Mouse (Mus musculus): Measurements from ENCODE around the gene Mapt. TPM values are rescaled to one million over a fixed set of nuclear protein-coding genes. Genes with fewer than 3 reads are reported as not detected.

Gene Mapt
- total and polyA plus RNA-seq, 3 experiments: 0.21 to 1.7 (median 0.64) TPM

DNA sequence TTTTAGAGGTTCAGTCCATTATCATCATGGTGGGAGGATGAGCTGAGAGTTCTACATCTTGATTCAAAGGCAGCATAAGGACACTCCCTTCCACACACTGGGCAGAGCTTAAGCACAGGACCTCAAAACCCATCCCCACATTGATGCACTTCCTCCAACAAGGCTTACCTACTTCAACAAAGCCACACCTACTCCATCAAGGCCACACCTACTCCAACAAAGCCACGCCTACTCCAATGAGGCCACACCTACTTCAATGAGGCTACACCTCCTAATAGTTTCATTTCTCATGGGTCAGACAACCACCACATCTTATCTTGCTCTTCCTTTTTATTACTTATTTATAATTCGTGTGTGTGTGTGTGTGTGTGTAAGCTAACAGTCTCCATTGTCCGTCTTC lies 22.1 kb upstream of the Mapt start:
- Histone ChIP-seq H3K27me3 (replicated peaks) (peaks cover 85% of the 10 kb centered on the region), H3K4me2 (ENCODE audit: insufficient read depth, low read depth, poor library complexity, severe bottlenecking) (no peak overlapping the region), H3K4me1 (ENCODE audit: control insufficient read depth in 1 of 2, insufficient read depth in 2 of 2) (no peaks in the 10 kb centered on the region; a peak in 1 of 4 replicates), H3K4me3 (replicated peaks in 1 of 3; ENCODE audit: low read depth in 2 of 3, low read length in 2 of 3, poor library complexity in 1 of 3) (no peak overlapping the region), H3K27ac (ENCODE audit: insufficient read depth, low read depth) (no peak overlapping the region), H3K9ac (ENCODE audit: insufficient read depth, low read depth) (no peak overlapping the region), H3K9me3 (replicated peaks; ENCODE audit: low read length) (peaks cover 4% of the 10 kb centered on the region), H3K79me2 (replicated peaks; ENCODE audit: control insufficient read depth, extremely low read depth, insufficient read depth, poor library complexity, severe bottlenecking) (no peaks in the 10 kb centered on the region), H3K36me3 (replicated peaks in 1 of 2; ENCODE audit: control insufficient read depth in 1 of 2, insufficient read depth in 1 of 2, low read length in 1 of 2) (no peaks in the 10 kb centered on the region)
- dilution Hi-C loops (cut with MboI; ENCODE audit: extremely low pct_ligation_motif_present, extremely low pct_unique_long_range_greater_than_20kb, low sequenced_read_pairs) (no loop called here), in situ Hi-C loops (cut with MboI; ENCODE audit: low pct_ligation_motif_present, low pct_unique_long_range_greater_than_20kb, low sequenced_read_pairs) (no loop called here)
- DNase-seq (ENCODE audit: extremely low read depth): peak; percentile 29
- TF ChIP-seq IRF4 (IDR thresholded peaks at IDR 0.05; ENCODE audit: low read depth, low read length) (no peak), ZNF384 (IDR thresholded peaks at IDR 0.05; ENCODE audit: low read depth, low read length) (no peak), ELF1 (IDR thresholded peaks at IDR 0.05; ENCODE audit: low read depth, low read length) (no peak), MYC (IDR thresholded peaks at IDR 0.05; ENCODE audit: low read depth, low read length) (no peak), MEF2A (IDR thresholded peaks at IDR 0.05; ENCODE audit: borderline replicate concordance, low read depth, low read length) (no peak)

GRCm38 (mm10) chr11:104211251-104211650 lies 19.9 kb upstream of the Mapt start:
- no peak overlapping the region for H3K4me2 ChIP-seq (ENCODE audit: insufficient read depth, low read depth, poor library complexity, severe bottlenecking)
- H3K27me3 ChIP-seq (replicated peaks): peaks cover 78% of the 10 kb centered on the region
- no peaks in the 10 kb centered on the region for H3K79me2 ChIP-seq (replicated peaks; ENCODE audit: control insufficient read depth, extremely low read depth, insufficient read depth, poor library complexity, severe bottlenecking)
- H3K4me1 ChIP-seq (ENCODE audit: control insufficient read depth in 1 of 2, insufficient read depth in 2 of 2): no peaks in the 10 kb centered on the region; a peak in 1 of 4 replicates
- dilution Hi-C loops (cut with MboI; ENCODE audit: extremely low pct_ligation_motif_present, extremely low pct_unique_long_range_greater_than_20kb, low sequenced_read_pairs): no loop called here
- H3K9ac ChIP-seq (ENCODE audit: insufficient read depth, low read depth): no peak overlapping the region
- no peak overlapping the region for H3K4me3 ChIP-seq (replicated peaks in 1 of 3; ENCODE audit: low read depth in 2 of 3, low read length in 2 of 3, poor library complexity in 1 of 3)
- H3K27ac ChIP-seq (ENCODE audit: insufficient read depth, low read depth): no peak overlapping the region
- TF ChIP-seq MXI1 (IDR thresholded peaks at IDR 0.05; ENCODE audit: low read depth, low read length) (no peak), SIN3A (IDR thresholded peaks at IDR 0.05; ENCODE audit: low read length) (no peak), POLR2A (IDR thresholded peaks at IDR 0.05; ENCODE audit: low read depth, low read length) (no peak), POLR2AphosphoS2 (IDR thresholded peaks at IDR 0.05; ENCODE audit: low read depth, low read length) (no peak), NRF1 (IDR thresholded peaks at IDR 0.05; ENCODE audit: low read depth, low read length) (no peak), PAX5 (IDR thresholded peaks at IDR 0.05; ENCODE audit: low read length) (no peak), BHLHE40 (IDR thresholded peaks at IDR 0.05; ENCODE audit: low read depth, low read length) (no peak), JUN (IDR thresholded peaks at IDR 0.05; ENCODE audit: insufficient read depth, low read depth, low read length) (no peak), USF2 (conservative IDR thresholded peaks at IDR 0.05; ENCODE audit: low read depth, low read length) (no peak), MAFK (IDR thresholded peaks at IDR 0.05; ENCODE audit: insufficient replicate concordance, low read length) (no peak), KAT2A (IDR thresholded peaks at IDR 0.05; ENCODE audit: insufficient replicate concordance, low read length) (no peak), MAX (IDR thresholded peaks at IDR 0.05; ENCODE audit: low read length) (no peak), ZNF384 (IDR thresholded peaks at IDR 0.05; ENCODE audit: low read depth, low read length) (no peak), UBTF (IDR thresholded peaks at IDR 0.05; ENCODE audit: low read depth, low read length) (no peak), MEF2A (IDR thresholded peaks at IDR 0.05; ENCODE audit: borderline replicate concordance, low read depth, low read length) (no peak), SMC3 (IDR thresholded peaks at IDR 0.05; ENCODE audit: low read depth, low read length) (no peak), GABPA (IDR thresholded peaks at IDR 0.05; ENCODE audit: insufficient replicate concordance, low read depth, low read length) (no peak)
- DNase-seq (ENCODE audit: extremely low read depth): no peak
- peaks cover 5% of the 10 kb centered on the region for H3K9me3 ChIP-seq (replicated peaks; ENCODE audit: low read length)
- in situ Hi-C loops (cut with MboI; ENCODE audit: low pct_ligation_motif_present, low pct_unique_long_range_greater_than_20kb, low sequenced_read_pairs): no loop called here
- H3K36me3 ChIP-seq (replicated peaks in 1 of 2; ENCODE audit: control insufficient read depth in 1 of 2, insufficient read depth in 1 of 2, low read length in 1 of 2): no peaks in the 10 kb centered on the region

Data from CH12.LX (cell line).